Mouse (Mus musculus) heart, embryonic 12.5 days (tissue): ENCODE measurements around the gene Sept9. TPM values are rescaled to one million over a fixed set of nuclear protein-coding genes. Genes with fewer than 3 reads are reported as not detected.
A peak's percentile ranks its signal among the peaks of the same experiment; 100 is the strongest.

Source experiments
- ATAC-seq: fragments of 200-750 bp; cut with Nextera tagmentation; 2 replicates; pipeline ENCODE4 v1.8.0; 2017; ENCODE audit warnings: moderate TSS enrichment, moderate library complexity; ENCODE audit not compliant: insufficient number of reproducible peaks, low FRiP score
- H3K27ac ChIP-seq: fragments of 300-500 bp; sonication (generic); 2 replicates; pipeline ENCODE4 v1.5.1; 2016; ENCODE audit warnings: mild to moderate bottlenecking, moderate library complexity; ENCODE audit not compliant: poor library complexity, severe bottlenecking
- H3K27me3 ChIP-seq: fragments of 300-500 bp; sonication (generic); replicated peaks from 2 replicates; pipeline ENCODE4 v1.6.1; 2016; ENCODE audit warnings: mild to moderate bottlenecking, moderate library complexity
- H3K36me3 ChIP-seq: fragments of 300-500 bp; sonication (generic); 2 replicates; pipeline ENCODE4 v1.6.1; 2016; ENCODE audit warnings: mild to moderate bottlenecking, moderate library complexity
- H3K4me1 ChIP-seq: fragments of 300-500 bp; sonication (generic); replicated peaks from 2 replicates; pipeline ENCODE4 v1.6.1; 2016; ENCODE audit warnings: mild to moderate bottlenecking
- H3K4me2 ChIP-seq: fragments of 300-500 bp; sonication (generic); 2 replicates; pipeline ENCODE4 v1.6.1; 2016; ENCODE audit warnings: mild to moderate bottlenecking, moderate library complexity
- H3K4me3 ChIP-seq: fragments of 300-500 bp; sonication (generic); 2 replicates; pipeline ENCODE4 v1.5.1; 2016; ENCODE audit warnings: mild to moderate bottlenecking
- H3K9ac ChIP-seq: fragments of 300-500 bp; sonication (generic); 2 replicates; pipeline ENCODE4 v1.6.1; 2016; ENCODE audit warnings: mild to moderate bottlenecking, moderate library complexity
- H3K9me3 ChIP-seq: fragments of 300-500 bp; sonication (generic); replicated peaks from 2 replicates; pipeline ENCODE4 v1.6.1; 2016; ENCODE audit warnings: mild to moderate bottlenecking, moderate library complexity
- WGBS: fragments of 180-500 bp; shearing (Covaris S2); methylation state at CpG from one replicate; pipeline ENCODE4 v1.1.7; 2016; 5-methylcytosine and 5-hydroxymethylcytosine counted together
- polyA plus RNA-seq: library from polyadenylated mRNA; unstranded; fragments of >200 nt; fragmentation: Nextera tagmentation; extraction: Ambion mirVana; gene quantifications from 2 replicates; pipeline ENCODE4 v1.2.1, GENCODE M21; 2016

Sept9 gene
- polyA plus RNA-seq, 1 experiment from 2014 or later: 103 TPM

DNA sequence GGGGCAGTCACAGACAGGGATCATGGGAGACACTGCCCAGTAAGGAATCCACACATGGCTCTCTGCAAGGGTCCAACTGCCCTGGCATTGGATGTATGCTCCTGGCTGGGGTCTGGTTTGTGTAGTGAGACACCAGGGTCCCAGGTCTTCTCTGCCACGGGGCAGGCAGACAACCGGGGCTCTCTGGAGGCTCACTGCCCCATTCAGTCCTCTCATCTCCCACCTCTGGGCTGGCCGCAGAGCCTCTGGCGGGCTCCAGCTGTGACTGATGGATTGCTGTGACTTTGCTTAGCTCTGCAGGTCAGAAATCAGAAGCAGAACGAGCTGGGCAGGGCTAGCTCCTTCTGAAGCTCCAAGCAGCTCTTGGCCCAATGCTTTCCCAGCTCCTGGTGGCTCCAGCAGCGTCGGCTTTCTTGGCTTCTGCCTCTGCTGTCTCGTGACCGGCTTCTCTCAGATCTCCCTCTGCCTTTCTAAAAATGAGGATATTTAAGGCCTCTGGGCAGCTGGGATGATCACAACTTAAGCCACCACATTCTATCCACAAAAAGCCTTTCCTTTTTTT is 36.5 kb downstream of the Sept9 start:
- ATAC-seq: no peak
- Histone ChIP-seq H3K9me3 (no peaks in the 10 kb centered on the region), H3K4me1 (peaks cover 55% of the 10 kb centered on the region), H3K4me3 (no peak overlapping the region), H3K4me2 (peak overlapping the region; percentile 38), H3K27ac (peak overlapping the region; percentile 23), H3K36me3 (no peaks in the 10 kb centered on the region), H3K27me3 (no peaks in the 10 kb centered on the region), H3K9ac (peak overlapping the region; percentile 30; the same call in 1 of the 2 replicates)
- WGBS: 27% methylated on average over 9 of the region's 9 CpGs

GRCm38 (mm10) chr11:117238169-117238568 is 38.7 kb downstream of the Sept9 start:
- Histone ChIP-seq H3K27ac (no peak overlapping the region), H3K4me2 (no peak overlapping the region), H3K9me3 (no peaks in the 10 kb centered on the region), H3K27me3 (no peaks in the 10 kb centered on the region), H3K9ac (peak overlapping the region; percentile 13; the same call in 1 of the 2 replicates), H3K36me3 (no peaks in the 10 kb centered on the region), H3K4me1 (peaks cover 56% of the 10 kb centered on the region), H3K4me3 (no peak overlapping the region)
- WGBS: 0% methylated on average over 4 of the region's 4 CpGs
- 0 out of 2 replicates have a peak, but pooled peaks have one; percentile 6 for ATAC-seq

GRCm38 (mm10) chr11:117239617-117240016 is 40.2 kb downstream of the Sept9 start:
- no peaks in the 10 kb centered on the region for H3K9me3 ChIP-seq
- no peaks in the 10 kb centered on the region for H3K36me3 ChIP-seq
- H3K4me2 ChIP-seq: no peak overlapping the region
- no peak overlapping the region for H3K4me3 ChIP-seq
- H3K4me1 ChIP-seq: peaks cover 50% of the 10 kb centered on the region
- H3K27ac ChIP-seq: no peak overlapping the region
- ATAC-seq: no peak
- 80% methylated on average over 6 of the region's 6 CpGs for WGBS
- no peak overlapping the region for H3K9ac ChIP-seq
- H3K27me3 ChIP-seq: no peaks in the 10 kb centered on the region

DNA sequence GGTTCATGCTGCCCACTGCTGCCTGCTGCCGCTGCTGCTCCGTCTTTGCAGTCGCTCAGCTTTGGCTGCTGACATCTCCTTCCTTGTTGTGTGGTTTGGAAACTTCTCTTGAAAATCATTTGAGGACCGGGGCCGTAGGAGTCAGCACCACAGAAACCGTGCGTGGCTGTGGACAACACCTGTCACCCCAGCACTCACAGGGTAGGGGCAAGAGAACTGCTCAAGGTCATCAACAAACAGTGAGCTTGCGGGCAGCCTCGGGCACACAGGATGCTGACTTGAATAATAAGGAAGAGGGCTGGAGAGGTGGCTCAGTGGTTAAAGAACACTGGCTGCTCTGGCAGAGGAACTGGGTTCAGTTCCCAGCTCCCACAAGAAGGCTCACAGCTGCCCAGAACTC is 40.9 kb downstream of the Sept9 start:
- Histone ChIP-seq H3K27me3 (no peaks in the 10 kb centered on the region), H3K9me3 (no peaks in the 10 kb centered on the region), H3K27ac (no peak overlapping the region), H3K4me3 (no peak overlapping the region), H3K4me2 (no peak overlapping the region), H3K4me1 (peaks cover 44% of the 10 kb centered on the region), H3K36me3 (no peaks in the 10 kb centered on the region), H3K9ac (no peak overlapping the region)
- 76% methylated on average over 9 of the region's 9 CpGs for WGBS
- no peak for ATAC-seq

DNA sequence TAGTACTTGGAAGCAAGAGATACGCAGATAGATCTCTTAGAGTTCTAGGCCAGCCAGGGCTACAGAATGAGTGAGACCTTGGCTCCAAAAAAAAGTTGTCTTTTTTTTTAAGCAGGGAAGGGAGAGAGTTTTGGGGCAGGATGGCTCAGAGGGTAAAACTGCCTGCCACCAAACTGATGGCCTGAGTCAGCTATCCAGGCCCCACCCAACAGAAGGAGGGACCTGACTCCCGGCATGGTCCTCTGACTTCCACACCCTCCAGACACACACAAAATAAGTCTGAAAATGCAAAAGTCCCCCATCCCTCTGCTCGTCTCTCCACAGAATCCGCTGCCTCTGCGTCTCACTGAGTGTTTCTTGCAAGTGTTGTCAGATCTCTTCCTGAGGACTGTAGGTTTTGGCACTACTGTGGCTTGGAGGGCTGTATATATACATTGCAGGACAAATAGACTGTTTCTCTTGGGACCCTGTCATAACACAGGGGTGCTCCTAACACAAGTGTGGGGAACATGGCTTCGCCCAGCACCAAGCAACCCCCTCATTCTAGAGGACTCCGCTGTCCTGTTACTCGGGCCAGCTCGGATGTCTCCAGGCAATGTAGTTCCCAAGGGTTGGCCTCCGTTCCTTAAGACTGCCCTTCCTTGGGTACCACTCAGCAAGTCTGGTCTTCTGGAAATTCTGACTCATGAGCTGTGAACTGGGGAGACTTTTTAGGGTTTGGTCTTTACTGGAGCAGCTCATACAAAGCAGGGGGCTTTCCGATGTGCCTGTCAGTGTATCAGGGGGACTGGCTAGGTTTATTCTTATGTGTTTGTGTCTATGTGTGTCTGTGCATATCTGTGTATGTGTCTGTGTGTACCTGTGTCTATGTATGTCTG is 41.6 kb downstream of the Sept9 start:
- no peak overlapping the region for H3K4me3 ChIP-seq
- H3K9ac ChIP-seq: no peak overlapping the region
- no peaks in the 10 kb centered on the region for H3K9me3 ChIP-seq
- H3K27ac ChIP-seq: peak overlapping the region; percentile 2; the same call in 1 of the 2 replicates
- H3K4me2 ChIP-seq: no peak overlapping the region
- 61% methylated on average over 11 of the region's 11 CpGs for WGBS
- no peak for ATAC-seq
- H3K36me3 ChIP-seq: no peaks in the 10 kb centered on the region
- H3K27me3 ChIP-seq: no peaks in the 10 kb centered on the region
- H3K4me1 ChIP-seq: peaks cover 38% of the 10 kb centered on the region

- peaks cover 49% of the 10 kb centered on the region for H3K4me1 ChIP-seq
- no peak overlapping the region for H3K4me3 ChIP-seq
- no peak overlapping the region for H3K9ac ChIP-seq
- no peak overlapping the region for H3K27ac ChIP-seq
- 0 out of 2 replicates have a peak, but pooled peaks have one; percentile 20 for ATAC-seq
- H3K4me2 ChIP-seq: no peak overlapping the region
- 68% methylated on average over 10 of the region's 10 CpGs for WGBS
- no peaks in the 10 kb centered on the region for H3K9me3 ChIP-seq
- no peaks in the 10 kb centered on the region for H3K27me3 ChIP-seq
- no peaks in the 10 kb centered on the region for H3K36me3 ChIP-seq
These were observed 43.1 kb downstream of the Sept9 start for GRCm38 (mm10) chr11:117242339-117243084.

DNA sequence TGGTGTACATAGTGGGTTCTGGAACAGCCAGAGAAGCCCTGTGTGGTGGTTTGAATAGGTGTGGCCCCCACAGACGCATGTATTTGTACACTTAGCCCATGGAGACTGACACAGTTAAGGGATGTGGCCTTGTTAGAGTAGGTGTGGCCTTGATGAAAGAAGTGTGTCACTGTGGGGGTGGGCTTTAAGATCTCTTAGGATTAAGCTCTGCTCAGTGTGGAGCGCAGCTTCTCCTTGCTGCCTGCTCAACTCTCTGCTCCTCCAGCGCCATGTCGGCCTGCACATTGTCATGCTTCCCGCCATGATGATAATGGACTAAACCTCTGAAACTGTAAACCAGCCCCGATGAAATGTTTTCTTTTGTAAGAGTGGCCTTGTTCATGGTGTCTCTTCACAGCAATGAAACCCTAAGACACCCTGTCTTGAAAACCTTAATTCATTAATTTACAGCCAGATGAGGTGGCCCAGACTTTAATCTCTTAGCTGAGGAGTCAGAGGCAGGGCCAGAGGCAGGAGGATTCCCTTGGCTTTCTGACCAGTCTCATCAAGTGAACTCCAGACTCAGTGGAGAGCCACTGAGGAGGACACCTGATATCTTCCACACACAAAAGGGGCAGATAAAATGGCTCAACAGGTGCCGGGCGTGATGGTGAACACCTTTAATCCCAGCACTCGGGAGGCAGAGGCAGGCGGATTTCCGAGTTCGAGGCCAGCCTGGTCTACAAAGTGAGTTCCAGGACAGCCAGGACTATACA is 44.3 kb downstream of the Sept9 start:
- 71% methylated on average over 12 of the region's 12 CpGs for WGBS
- no peak for ATAC-seq
- Histone ChIP-seq H3K4me2 (no peak overlapping the region), H3K4me1 (peaks cover 56% of the 10 kb centered on the region), H3K27ac (no peak overlapping the region), H3K36me3 (no peaks in the 10 kb centered on the region), H3K27me3 (no peaks in the 10 kb centered on the region), H3K4me3 (no peak overlapping the region), H3K9ac (no peak overlapping the region), H3K9me3 (no peaks in the 10 kb centered on the region)

DNA sequence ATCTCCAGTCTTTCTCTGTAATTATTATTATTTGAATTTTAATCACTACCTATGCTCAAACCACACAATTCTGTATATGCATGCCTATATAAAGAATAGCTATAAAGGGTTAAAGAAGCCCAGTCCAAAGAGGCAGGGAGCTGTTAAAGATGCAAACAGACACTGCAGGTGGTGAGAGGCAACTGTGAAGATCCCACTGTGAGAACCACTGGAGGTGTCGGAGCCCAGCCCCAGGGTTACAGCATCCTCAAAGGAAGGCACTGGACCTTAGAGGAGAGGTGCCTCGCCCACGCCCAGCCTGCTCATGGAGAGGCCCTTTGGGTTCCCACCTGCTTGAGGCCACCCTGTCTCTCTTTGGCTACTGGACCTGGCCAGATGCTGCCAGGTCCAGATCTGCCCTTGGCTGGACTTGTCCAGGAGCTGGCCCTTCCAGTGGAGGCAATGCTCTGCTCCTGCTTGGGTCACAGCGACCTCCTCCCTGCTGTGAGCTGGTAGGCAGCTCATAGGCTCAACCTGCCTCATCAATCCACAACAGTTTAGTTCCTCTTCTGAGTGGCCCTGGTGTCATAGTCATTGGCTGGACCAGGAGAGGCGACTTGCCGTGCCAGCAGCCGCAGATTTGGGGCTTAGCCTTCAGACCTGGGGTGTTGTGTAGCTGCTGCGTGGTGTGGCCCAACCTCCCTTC is 45.7 kb downstream of the Sept9 start:
- H3K27me3 ChIP-seq: no peaks in the 10 kb centered on the region
- no peak overlapping the region for H3K4me3 ChIP-seq
- H3K27ac ChIP-seq: no peak overlapping the region
- H3K4me2 ChIP-seq: no peak overlapping the region
- 71% methylated on average over 8 of the region's 8 CpGs for WGBS
- peaks cover 70% of the 10 kb centered on the region for H3K4me1 ChIP-seq
- H3K36me3 ChIP-seq: no peaks in the 10 kb centered on the region
- no peak for ATAC-seq
- no peak overlapping the region for H3K9ac ChIP-seq
- H3K9me3 ChIP-seq: no peaks in the 10 kb centered on the region

DNA sequence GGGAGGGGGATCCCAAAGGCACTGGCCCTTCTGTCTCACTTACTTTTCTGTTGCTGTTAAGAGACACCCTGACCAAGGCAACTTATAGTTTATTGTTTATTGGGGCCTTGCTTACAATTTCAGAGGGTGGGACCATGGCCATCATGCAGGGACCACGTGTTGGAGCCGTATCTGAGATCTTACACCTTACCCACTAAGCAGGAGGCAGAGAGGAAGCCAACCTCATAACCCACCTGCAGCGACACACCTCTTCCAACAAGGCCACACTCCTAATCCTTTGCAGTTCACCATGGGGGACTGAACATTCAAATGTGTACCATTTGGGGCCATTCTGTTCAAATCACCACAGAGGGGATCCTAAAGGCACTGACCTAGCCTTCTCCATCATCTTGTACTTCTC is 46.4 kb downstream of the Sept9 start:
- H3K4me2 ChIP-seq: no peak overlapping the region
- no peaks in the 10 kb centered on the region for H3K36me3 ChIP-seq
- 77% methylated on average over 3 of the region's 3 CpGs for WGBS
- H3K9me3 ChIP-seq: no peaks in the 10 kb centered on the region
- no peak overlapping the region for H3K27ac ChIP-seq
- peaks cover 65% of the 10 kb centered on the region for H3K4me1 ChIP-seq
- H3K4me3 ChIP-seq: no peak overlapping the region
- no peak for ATAC-seq
- no peak overlapping the region for H3K9ac ChIP-seq
- H3K27me3 ChIP-seq: no peaks in the 10 kb centered on the region

DNA sequence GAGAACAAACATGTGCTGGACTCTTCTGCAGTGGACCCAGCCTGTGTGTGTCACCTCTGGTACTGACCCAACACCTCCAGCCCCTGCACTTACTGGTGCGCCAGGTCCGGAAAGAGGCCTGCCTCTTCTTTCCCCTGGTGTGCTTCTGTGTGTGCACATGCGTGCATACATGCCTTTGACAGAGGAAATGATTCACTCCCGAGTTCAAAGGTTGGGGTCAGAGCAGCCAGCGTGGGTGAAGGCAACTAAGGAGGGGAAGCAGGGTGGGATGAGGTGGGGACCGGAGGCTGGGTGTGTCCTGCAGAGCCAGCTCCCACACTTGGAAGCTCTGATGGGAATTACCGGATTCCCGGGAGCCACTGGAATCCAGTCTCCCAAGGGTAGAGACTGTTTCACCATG is 46.8 kb downstream of the Sept9 start:
- H3K4me1 ChIP-seq: peaks cover 62% of the 10 kb centered on the region
- no peaks in the 10 kb centered on the region for H3K27me3 ChIP-seq
- H3K9me3 ChIP-seq: no peaks in the 10 kb centered on the region
- no peaks in the 10 kb centered on the region for H3K36me3 ChIP-seq
- H3K4me3 ChIP-seq: no peak overlapping the region
- WGBS: 59% methylated on average over 8 of the region's 8 CpGs
- H3K4me2 ChIP-seq: no peak overlapping the region
- ATAC-seq: no peak
- no peak overlapping the region for H3K9ac ChIP-seq
- H3K27ac ChIP-seq: no peak overlapping the region
